Mouse (Mus musculus) ES-Bruce4 (cell line): ENCODE data around the gene Knl1.

Experiments
- CTCF ChIP-seq: IDR thresholded peaks from one replicate; pipeline ENCODE4 v1.8.1; 2011; ENCODE audit warnings: low read depth, low read length
- EP300 ChIP-seq: IDR thresholded peaks from 2 replicates; pipeline ENCODE4 v1.6.1; 2011; ENCODE audit warnings: low read depth, low read length; ENCODE audit not compliant: insufficient read depth
- POLR2A ChIP-seq: IDR thresholded peaks from one replicate; pipeline ENCODE4 v1.8.1; 2011; ENCODE audit warnings: low read length; ENCODE audit not compliant: insufficient read depth

DNA sequence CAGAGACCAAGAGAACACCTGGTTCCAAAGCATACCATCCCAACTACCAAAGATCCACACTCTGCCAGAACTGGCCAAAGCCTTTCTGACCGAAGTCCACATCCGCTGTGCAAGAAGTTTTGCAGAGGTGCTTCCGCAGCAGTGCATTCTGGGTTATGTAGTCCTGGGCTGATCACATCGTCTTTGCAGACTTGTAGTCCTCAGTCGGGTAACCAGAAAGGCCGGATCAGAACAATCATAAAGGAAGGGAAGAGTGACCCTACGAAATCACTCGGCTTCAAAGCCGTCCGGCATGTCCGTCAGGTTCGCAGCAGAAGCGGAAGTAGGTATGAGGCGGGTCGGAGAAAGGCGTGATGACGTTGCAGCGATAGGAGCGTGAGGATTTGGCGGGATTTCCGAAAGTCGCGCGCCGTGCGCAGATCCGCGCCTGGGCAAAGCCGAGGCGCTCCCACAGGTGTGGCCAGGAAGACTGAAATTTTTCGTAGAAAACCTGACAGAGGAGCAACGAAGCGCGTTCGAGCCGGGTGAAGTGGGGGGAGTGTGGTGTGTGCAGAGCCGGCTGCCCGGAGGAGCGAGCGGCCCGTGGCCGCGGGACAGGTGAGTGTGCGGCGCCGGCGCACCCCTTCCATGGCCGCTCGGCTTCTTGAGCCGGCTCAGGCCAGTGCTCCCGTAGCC, 65.7 kb downstream of the Knl1 start, which contains the start of gene Rad51:
- TF ChIP-seq CTCF (no peak), POLR2A (peak; percentile 97), EP300 (no peak)
